Mouse (Mus musculus): ENCODE measurements around the gene Gfral. TPM values are rescaled to one million over a fixed set of nuclear protein-coding genes. Genes with fewer than 3 reads are reported as not detected.

Gene Gfral
- polyA plus RNA-seq, 1 experiment: not detected

DNA sequence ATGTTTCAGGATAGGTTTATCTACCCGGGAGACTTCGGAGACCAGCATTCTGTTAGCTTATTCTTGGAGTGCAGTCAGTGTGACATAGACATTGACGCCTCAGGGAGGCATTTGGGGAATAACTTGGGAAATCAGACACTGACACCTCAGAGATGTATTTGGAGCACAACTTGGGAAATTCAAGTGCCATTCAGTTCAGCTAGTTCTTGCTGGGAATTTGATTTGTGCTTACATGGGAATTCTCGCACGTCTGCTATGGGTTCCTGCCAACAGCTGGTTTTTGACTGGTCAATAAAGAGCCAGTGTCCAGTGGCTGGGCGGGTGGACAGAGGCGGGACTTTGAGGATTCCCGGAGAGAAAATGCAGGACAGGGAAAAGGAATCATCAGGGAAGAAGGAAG lies 51.0 kb downstream of the Gfral start:
- TF ChIP-seq GATA1 (IDR thresholded peaks at IDR 0.05; ENCODE audit: low read length): no peak

DNA sequence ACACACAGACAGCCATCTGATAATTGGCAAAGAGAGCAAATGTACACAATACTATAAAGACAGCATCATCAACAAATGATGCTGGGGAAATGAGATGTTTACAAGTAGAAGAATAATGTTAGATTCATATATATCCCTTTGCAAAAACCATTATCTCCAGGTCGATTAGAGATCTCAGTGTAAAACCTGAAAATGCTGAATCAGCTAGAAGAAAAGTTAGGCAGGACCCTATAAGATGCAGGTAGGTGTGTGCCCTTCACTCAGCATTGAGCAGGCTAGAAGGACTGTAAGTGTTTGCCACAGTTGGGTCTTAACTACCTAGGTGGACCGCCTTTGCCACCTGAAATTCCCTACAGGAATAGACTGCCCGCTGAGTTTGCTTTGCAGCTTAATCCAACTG lies 67.9 kb downstream of the Gfral start:
- TF ChIP-seq GATA1 (IDR thresholded peaks at IDR 0.05; ENCODE audit: low read length): no peak

DNA sequence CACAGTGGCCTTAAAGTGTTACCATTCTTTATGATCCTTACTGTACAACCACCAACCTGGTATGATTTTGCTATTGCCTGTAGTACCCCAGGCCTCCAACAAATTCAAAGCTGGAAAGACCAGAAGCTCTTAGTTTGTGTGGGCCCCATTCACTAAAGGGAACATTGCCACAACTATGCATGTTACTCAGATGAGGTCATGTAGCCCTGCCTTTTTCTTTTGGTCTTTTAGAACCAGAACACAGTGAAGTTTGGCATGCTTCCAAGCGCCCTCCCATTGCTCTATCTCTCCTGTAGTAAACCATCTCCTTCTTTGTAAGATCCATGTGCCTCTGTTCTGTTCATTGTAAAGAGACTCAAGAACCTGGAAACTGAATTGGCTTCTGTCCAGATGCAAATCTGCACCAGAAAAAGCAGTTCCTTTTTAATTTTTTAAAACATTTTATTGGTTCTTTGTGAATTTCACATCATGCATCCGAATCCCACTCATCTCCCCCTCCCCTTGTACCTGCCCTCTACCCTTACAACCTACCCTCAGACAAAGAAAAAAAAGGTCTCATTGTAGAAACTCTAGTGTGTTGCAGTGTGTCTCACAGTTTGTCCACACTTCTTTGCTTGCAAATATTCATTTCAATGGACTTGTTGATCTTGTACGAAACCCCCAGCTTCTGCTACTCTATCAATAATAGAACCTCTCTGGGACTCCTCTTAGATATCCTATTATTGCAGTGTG lies 74.9 kb downstream of the Gfral start:
- TF ChIP-seq GATA1 (IDR thresholded peaks at IDR 0.05; ENCODE audit: low read length): no peak

DNA sequence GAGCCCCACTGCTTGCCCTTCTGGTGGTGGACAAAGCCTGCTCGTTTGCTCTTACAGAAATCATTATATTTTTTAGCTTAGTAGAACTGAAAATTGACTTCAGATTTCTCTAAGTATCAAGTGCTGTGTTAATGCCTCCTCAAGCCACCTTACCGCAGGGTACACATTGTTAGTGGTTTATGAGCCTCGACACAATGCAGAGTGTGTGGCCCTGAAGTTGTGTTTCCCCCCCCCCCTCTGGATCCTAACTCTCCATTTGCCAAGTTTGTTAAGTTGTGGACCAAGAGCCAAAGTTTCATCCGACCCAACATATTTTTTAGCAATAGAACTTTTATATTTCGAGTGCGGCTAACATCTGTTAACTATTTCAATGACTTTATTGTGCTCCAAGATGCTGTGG lies 79.4 kb downstream of the Gfral start:
- TF ChIP-seq GATA1 (IDR thresholded peaks at IDR 0.05; ENCODE audit: low read length): no peak

DNA sequence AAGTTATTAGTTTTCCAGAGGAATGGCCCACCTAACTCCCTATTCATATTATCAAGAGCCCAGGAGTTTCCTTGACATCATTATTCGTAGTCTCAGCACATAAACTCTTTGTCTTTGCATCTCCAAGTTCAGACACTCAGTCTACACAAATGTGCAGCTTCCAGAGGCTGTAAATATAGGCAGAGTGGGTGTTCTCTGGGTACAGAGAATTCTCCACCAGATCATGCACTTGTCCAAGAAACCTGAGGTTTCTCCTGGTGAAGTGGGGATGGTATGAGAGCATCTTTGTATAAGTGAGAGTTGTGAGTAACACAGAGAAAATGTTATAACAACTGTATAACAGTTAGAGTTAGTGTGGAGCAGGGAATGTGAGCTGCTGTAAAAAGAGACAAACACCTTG lies 84.1 kb downstream of the Gfral start:
- no peak for TF ChIP-seq GATA1 (IDR thresholded peaks at IDR 0.05; ENCODE audit: low read length)

DNA sequence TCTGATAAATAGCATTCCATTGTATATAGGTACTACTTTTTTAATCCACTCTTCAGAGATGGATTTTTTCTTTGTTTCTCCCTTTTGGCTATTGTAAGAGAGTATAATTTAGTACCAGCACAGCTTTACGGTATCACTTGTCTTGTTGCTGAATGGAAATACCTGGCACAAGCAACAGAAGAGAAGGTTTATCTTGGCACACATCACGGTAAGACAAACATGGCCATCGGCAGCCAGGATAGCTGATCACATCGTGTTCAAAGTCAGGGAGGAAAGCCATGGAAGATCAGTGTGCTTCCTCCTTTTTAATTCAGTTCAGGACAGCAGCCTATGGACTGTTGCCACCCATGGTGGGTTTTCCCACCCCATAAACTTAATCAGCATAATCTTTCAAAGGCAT lies 89.2 kb downstream of the Gfral start:
- TF ChIP-seq GATA1 (IDR thresholded peaks at IDR 0.05; ENCODE audit: low read length): no peak

Other genes starting within 250 kb of the Gfral start
- gene Hmgcll1, start 198.8 kb downstream of the Gfral start, polyA plus RNA-seq (2012): not detected in 2 replicates
- not detected in 2 replicates for gene Hcrtr2, start 110.2 kb upstream of the Gfral start, polyA plus RNA-seq (2012)